Mouse (Mus musculus) lung, embryonic 16.5 days (tissue): Measurements from ENCODE around the gene Cd47. TPM values are rescaled to one million over a fixed set of nuclear protein-coding genes. Genes with fewer than 3 reads are reported as not detected.

Source experiments
- ATAC-seq: fragments of 200-750 bp; cut with Nextera tagmentation; 2 replicates; pipeline ENCODE4 v1.8.0; 2017; ENCODE audit warnings: low read depth, mild to moderate bottlenecking, moderate library complexity
- H3K27ac ChIP-seq: fragments of 300-500 bp; sonication (generic); 2 replicates; pipeline ENCODE4 v1.5.1; 2014; ENCODE audit warnings: mild to moderate bottlenecking, control low read depth, low read length
- H3K27me3 ChIP-seq: fragments of 300-500 bp; sonication (generic); 2 replicates; pipeline ENCODE4 v1.6.1; 2014; ENCODE audit warnings: low read depth, low read length, mixed read lengths; ENCODE audit not compliant: control insufficient read depth, insufficient read depth
- H3K36me3 ChIP-seq: fragments of 300-500 bp; sonication (generic); 2 replicates; pipeline ENCODE4 v1.6.1; 2014; ENCODE audit warnings: low read length; ENCODE audit not compliant: control insufficient read depth, insufficient read depth
- H3K4me1 ChIP-seq: fragments of 300-500 bp; sonication (generic); replicated peaks from 2 replicates; pipeline ENCODE4 v1.6.1; 2014; ENCODE audit warnings: low read length, mixed read lengths; ENCODE audit not compliant: control insufficient read depth, insufficient read depth
- H3K4me2 ChIP-seq: fragments of 300-500 bp; sonication (generic); 2 replicates; pipeline ENCODE4 v1.6.1; 2014; ENCODE audit warnings: low read depth, low read length, control low read depth
- H3K4me3 ChIP-seq: fragments of 300-500 bp; sonication (generic); 2 replicates; pipeline ENCODE4 v1.5.1; 2014; ENCODE audit warnings: mild to moderate bottlenecking, low read length, control low read depth
- H3K9ac ChIP-seq: fragments of 300-500 bp; sonication (generic); 2 replicates; pipeline ENCODE4 v1.6.1; 2014; ENCODE audit warnings: low read length, control low read depth
- H3K9me3 ChIP-seq: fragments of 300-500 bp; sonication (generic); 2 replicates; pipeline ENCODE4 v1.6.1; 2016; ENCODE audit warnings: low read length; ENCODE audit not compliant: control insufficient read depth
- WGBS: fragments of 180-500 bp; shearing (Covaris S2); extraction: QIAGEN DNeasy Blood & Tissue Kit; methylation state at CpG from one replicate; pipeline ENCODE4 v1.1.7; 2014; 5-methylcytosine and 5-hydroxymethylcytosine counted together
- polyA plus RNA-seq: library from polyadenylated mRNA; unstranded; fragments of >200 nt; fragmentation: Nextera tagmentation; extraction: Ambion mirVana; gene quantifications from 2 replicates; pipeline ENCODE4 v1.2.1, GENCODE M21; 2015

Cd47 gene
- polyA plus RNA-seq, 1 experiment from 2014 or later: 136 TPM

GRCm38 (mm10) chr16:49905041-49905440, 104.7 kb downstream of the Cd47 start:
- 58% methylated on average over 3 of the region's 3 CpGs for WGBS
- Histone ChIP-seq H3K36me3 (peaks cover 15% of the 10 kb centered on the region), H3K27ac (peak overlapping the region; percentile 73), H3K4me2 (no peak overlapping the region), H3K27me3 (no peaks in the 10 kb centered on the region), H3K4me1 (peaks cover 7% of the 10 kb centered on the region), H3K9ac (no peak overlapping the region), H3K9me3 (no peaks in the 10 kb centered on the region), H3K4me3 (no peak overlapping the region)
- peak; percentile 24 for ATAC-seq

- peak; percentile 53 for ATAC-seq
- Histone ChIP-seq H3K9ac (no peak overlapping the region), H3K4me1 (peaks cover 7% of the 10 kb centered on the region), H3K36me3 (peaks cover 14% of the 10 kb centered on the region), H3K27me3 (no peaks in the 10 kb centered on the region), H3K4me3 (no peak overlapping the region), H3K4me2 (no peak overlapping the region), H3K27ac (peak overlapping the region; percentile 73), H3K9me3 (no peaks in the 10 kb centered on the region)
- WGBS: 61% methylated on average over 8 of the region's 8 CpGs
These were observed 105.3 kb downstream of the Cd47 start for GRCm38 (mm10) chr16:49905601-49906001.

- Histone ChIP-seq H3K4me2 (no peak overlapping the region), H3K4me1 (peaks cover 7% of the 10 kb centered on the region), H3K27ac (peak overlapping the region; percentile 73), H3K9me3 (no peaks in the 10 kb centered on the region), H3K9ac (no peak overlapping the region), H3K27me3 (no peaks in the 10 kb centered on the region), H3K4me3 (no peak overlapping the region), H3K36me3 (peaks cover 15% of the 10 kb centered on the region)
- WGBS: 48% methylated on average over 5 of the region's 5 CpGs
- ATAC-seq: no peak
These were observed 105.7 kb downstream of the Cd47 start for GRCm38 (mm10) chr16:49906066-49906465.

- Histone ChIP-seq H3K9ac (no peak overlapping the region), H3K4me2 (no peak overlapping the region), H3K9me3 (no peaks in the 10 kb centered on the region), H3K4me3 (no peak overlapping the region), H3K27ac (no peak overlapping the region), H3K4me1 (peaks cover 7% of the 10 kb centered on the region), H3K36me3 (peaks cover 13% of the 10 kb centered on the region; the same call in 1 of the 2 replicates), H3K27me3 (no peaks in the 10 kb centered on the region)
- ATAC-seq: no peak
- WGBS: 66% methylated on average over 2 of the region's 2 CpGs
These were observed 106.6 kb downstream of the Cd47 start for GRCm38 (mm10) chr16:49906940-49907339.

GRCm38 (mm10) chr16:49907356-49907755, 107.0 kb downstream of the Cd47 start:
- Histone ChIP-seq H3K27me3 (no peaks in the 10 kb centered on the region), H3K4me3 (no peak overlapping the region), H3K36me3 (peaks cover 13% of the 10 kb centered on the region; the same call in 1 of the 2 replicates), H3K9me3 (no peaks in the 10 kb centered on the region), H3K4me2 (no peak overlapping the region), H3K4me1 (peaks cover 7% of the 10 kb centered on the region), H3K9ac (no peak overlapping the region), H3K27ac (no peak overlapping the region)
- peak; percentile 46; the same call in 1 of the 2 replicates for ATAC-seq
- 36% methylated on average over 4 of the region's 4 CpGs for WGBS

GRCm38 (mm10) chr16:49909536-49909935, 109.2 kb downstream of the Cd47 start:
- no peak overlapping the region for H3K9ac ChIP-seq
- no peaks in the 10 kb centered on the region for H3K9me3 ChIP-seq
- ATAC-seq: no peak
- H3K4me3 ChIP-seq: no peak overlapping the region
- H3K36me3 ChIP-seq: 0 out of 2 replicates have a peak, but pooled peaks cover 2% of the 10 kb centered on the region
- WGBS: 77% methylated on average over 8 of the region's 8 CpGs
- H3K4me1 ChIP-seq: peaks cover 7% of the 10 kb centered on the region
- no peak overlapping the region for H3K27ac ChIP-seq
- H3K4me2 ChIP-seq: no peak overlapping the region
- H3K27me3 ChIP-seq: no peaks in the 10 kb centered on the region

- WGBS: 69% methylated on average over 2 of the region's 2 CpGs
- H3K27me3 ChIP-seq: no peaks in the 10 kb centered on the region
- 0 out of 2 replicates have a peak, but pooled peaks cover 2% of the 10 kb centered on the region for H3K36me3 ChIP-seq
- H3K4me2 ChIP-seq: no peak overlapping the region
- no peaks in the 10 kb centered on the region for H3K4me1 ChIP-seq
- no peaks in the 10 kb centered on the region for H3K9me3 ChIP-seq
- H3K27ac ChIP-seq: no peak overlapping the region
- H3K4me3 ChIP-seq: no peak overlapping the region
- no peak for ATAC-seq
- no peak overlapping the region for H3K9ac ChIP-seq
These were observed 113.8 kb downstream of the Cd47 start for GRCm38 (mm10) chr16:49914094-49914493.

GRCm38 (mm10) chr16:49915532-49916476, 115.5 kb downstream of the Cd47 start:
- no peaks in the 10 kb centered on the region for H3K4me1 ChIP-seq
- no peak for ATAC-seq
- no peaks in the 10 kb centered on the region for H3K27me3 ChIP-seq
- 0 out of 2 replicates have a peak, but pooled peaks cover 2% of the 10 kb centered on the region for H3K36me3 ChIP-seq
- H3K4me2 ChIP-seq: no peak overlapping the region
- WGBS: 87% methylated on average over 11 of the region's 11 CpGs
- no peaks in the 10 kb centered on the region for H3K9me3 ChIP-seq
- H3K27ac ChIP-seq: no peak overlapping the region
- no peak overlapping the region for H3K9ac ChIP-seq
- H3K4me3 ChIP-seq: no peak overlapping the region

GRCm38 (mm10) chr16:49920191-49920590, 119.9 kb downstream of the Cd47 start:
- no peak for ATAC-seq
- Histone ChIP-seq H3K36me3 (no peaks in the 10 kb centered on the region), H3K9me3 (no peaks in the 10 kb centered on the region), H3K4me2 (no peak overlapping the region), H3K27me3 (no peaks in the 10 kb centered on the region), H3K4me1 (0 out of 2 replicates have a peak, but pooled peaks cover 3% of the 10 kb centered on the region), H3K4me3 (no peak overlapping the region), H3K27ac (no peak overlapping the region), H3K9ac (no peak overlapping the region)
- WGBS: 90% methylated on average over 10 of the region's 10 CpGs
